Mouse (Mus musculus) megakaryocyte, embryonic 14.5 days (primary cell): ENCODE measurements around the gene Slc38a6.

Experiments used
- FLI1 ChIP-seq: IDR thresholded peaks from 2 replicates; pipeline ENCODE4 v1.6.1; 2012; ENCODE audit warnings: low read length, inconsistent platforms, mixed read lengths
- GATA1 ChIP-seq: IDR thresholded peaks from 3 replicates; pipeline ENCODE4 v1.6.1; 2012; ENCODE audit warnings: mixed read lengths, low read length, inconsistent platforms, borderline replicate concordance

- no peak for TF ChIP-seq GATA1
- TF ChIP-seq FLI1, result no peak
These were observed 64.4 kb downstream of the Slc38a6 start for GRCm38 (mm10) chr12:73350982-73351381.
